Mouse (Mus musculus) hindbrain, embryonic 13.5 days (tissue): ENCODE measurements around the gene Gckr. TPM values are rescaled to one million over a fixed set of nuclear protein-coding genes. Genes with fewer than 3 reads are reported as not detected.
"Not testable (repeated sequence)": the region's sequence is repeated elsewhere in the genome, so short reads cannot be mapped to it uniquely, and the experiment has no call there.

Source experiments
- ATAC-seq: fragments of 200-750 bp; cut with Nextera tagmentation; 2 replicates; pipeline ENCODE4 v1.8.0; 2017; ENCODE audit warnings: moderate TSS enrichment; ENCODE audit not compliant: low FRiP score
- H3K27ac ChIP-seq: fragments of 300-500 bp; sonication (generic); 2 replicates; pipeline ENCODE4 v1.5.1; 2015; ENCODE audit warnings: inconsistent platforms, mild to moderate bottlenecking, moderate library complexity
- H3K27me3 ChIP-seq: fragments of 300-500 bp; sonication (generic); 2 replicates; pipeline ENCODE4 v1.6.1; 2015; ENCODE audit warnings: mild to moderate bottlenecking, inconsistent platforms
- H3K36me3 ChIP-seq: fragments of 300-500 bp; sonication (generic); 2 replicates; pipeline ENCODE4 v1.6.1; 2015; ENCODE audit warnings: mild to moderate bottlenecking, inconsistent platforms
- H3K4me1 ChIP-seq: fragments of 300-500 bp; sonication (generic); replicated peaks from 2 replicates; pipeline ENCODE4 v1.6.1; 2015; ENCODE audit warnings: inconsistent platforms
- H3K4me2 ChIP-seq: fragments of 300-500 bp; sonication (generic); 2 replicates; pipeline ENCODE4 v1.6.1; 2015; ENCODE audit warnings: inconsistent platforms, mild to moderate bottlenecking, moderate library complexity
- H3K4me3 ChIP-seq: fragments of 300-500 bp; sonication (generic); 2 replicates; pipeline ENCODE4 v1.5.1; 2015; ENCODE audit warnings: mild to moderate bottlenecking, inconsistent platforms
- H3K9ac ChIP-seq: fragments of 300-500 bp; sonication (generic); 2 replicates; pipeline ENCODE4 v1.6.1; 2015; ENCODE audit warnings: mild to moderate bottlenecking, inconsistent platforms
- H3K9me3 ChIP-seq: fragments of 300-500 bp; sonication (generic); 2 replicates; pipeline ENCODE4 v1.6.1; 2016; ENCODE audit warnings: inconsistent platforms
- WGBS: fragments of 180-500 bp; shearing (Covaris S2); methylation state at CpG from one replicate; pipeline ENCODE4 v1.1.7; 2015; 5-methylcytosine and 5-hydroxymethylcytosine counted together
- polyA plus RNA-seq: library from polyadenylated mRNA; unstranded; fragments of >200 nt; fragmentation: Nextera tagmentation; extraction: Ambion mirVana; gene quantifications from 2 replicates; pipeline ENCODE4 v1.2.1, GENCODE M21; 2015

Gckr gene
- polyA plus RNA-seq, 1 experiment from 2014 or later, result 0.17 TPM

DNA sequence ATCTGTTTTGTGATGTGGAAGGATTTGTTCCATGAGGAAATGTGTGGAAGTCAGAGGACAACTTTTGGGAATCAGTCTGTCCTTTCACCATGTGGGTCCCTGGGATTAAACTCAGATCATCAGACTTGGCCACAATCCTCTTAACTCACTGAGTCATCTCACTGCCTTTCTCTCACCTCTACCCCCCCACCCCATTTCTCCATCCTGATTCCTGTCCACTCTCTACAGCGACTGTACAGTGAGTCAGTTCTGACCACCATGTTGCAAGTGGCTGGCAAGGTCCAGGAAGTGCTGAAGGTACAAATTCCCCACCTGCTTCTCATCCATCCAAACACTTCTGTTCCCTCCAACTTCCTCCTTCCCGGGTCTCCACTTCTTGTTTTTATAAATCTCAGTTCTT, 1.2 kb downstream of the Gckr start:
- H3K27me3 ChIP-seq, result peaks cover 8% of the 10 kb centered on the region
- peaks cover 5% of the 10 kb centered on the region for H3K36me3 ChIP-seq
- H3K9me3 ChIP-seq, result no peaks in the 10 kb centered on the region
- H3K27ac ChIP-seq, result no peak overlapping the region
- peaks cover 18% of the 10 kb centered on the region for H3K4me1 ChIP-seq
- no peak overlapping the region for H3K4me3 ChIP-seq
- H3K9ac ChIP-seq, result no peak overlapping the region
- ATAC-seq, result no peak
- 63% methylated on average over 2 of the region's 2 CpGs for WGBS
- no peak overlapping the region for H3K4me2 ChIP-seq

DNA sequence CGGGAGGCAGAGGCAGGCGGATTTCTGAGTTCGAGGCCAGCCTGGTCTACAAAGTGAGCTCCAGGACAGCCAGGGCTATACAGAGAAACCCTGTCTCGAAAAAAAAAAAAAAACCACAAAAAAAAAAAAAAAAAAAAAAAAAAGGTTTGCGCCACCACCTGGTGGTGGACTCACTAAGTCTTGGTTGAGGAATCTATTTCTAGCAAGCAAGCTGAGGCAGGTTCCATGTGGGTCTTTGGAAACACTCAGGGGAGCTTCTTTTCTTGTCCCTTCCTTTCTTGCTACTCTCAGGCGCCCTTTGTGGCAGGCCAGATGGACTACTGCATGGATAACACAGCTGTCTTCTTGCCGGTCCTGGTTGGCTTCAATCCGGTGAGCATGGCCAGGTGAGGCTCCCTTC, 4.6 kb downstream of the Gckr start:
- Histone ChIP-seq H3K4me2 (no peak overlapping the region), H3K36me3 (no peaks in the 10 kb centered on the region), H3K27ac (no peak overlapping the region), H3K27me3 (peaks cover 8% of the 10 kb centered on the region), H3K9ac (no peak overlapping the region), H3K9me3 (no peaks in the 10 kb centered on the region), H3K4me1 (no peaks in the 10 kb centered on the region), H3K4me3 (no peak overlapping the region)
- 87% methylated on average over 8 of the region's 8 CpGs for WGBS
- no peak for ATAC-seq

- Histone ChIP-seq H3K4me2 (no peak overlapping the region), H3K9ac (no peak overlapping the region), H3K27me3 (peaks cover 4% of the 10 kb centered on the region), H3K9me3 (no peaks in the 10 kb centered on the region), H3K4me1 (no peaks in the 10 kb centered on the region), H3K4me3 (no peak overlapping the region), H3K27ac (no peak overlapping the region), H3K36me3 (no peaks in the 10 kb centered on the region)
- WGBS, result 94% methylated on average over 6 of the region's 6 CpGs
- no peak for ATAC-seq
Observed at GRCm38 (mm10) chr5:31303093-31303492, 5.8 kb downstream of the Gckr start.

GRCm38 (mm10) chr5:31312806-31313205, 15.6 kb downstream of the Gckr start:
- ATAC-seq, result no peak
- H3K4me1 ChIP-seq, result no peaks in the 10 kb centered on the region
- H3K27me3 ChIP-seq, result no peaks in the 10 kb centered on the region
- H3K9me3 ChIP-seq, result no peaks in the 10 kb centered on the region
- no peak overlapping the region for H3K27ac ChIP-seq
- no peaks in the 10 kb centered on the region for H3K36me3 ChIP-seq
- no peak overlapping the region for H3K4me2 ChIP-seq
- no peak overlapping the region for H3K4me3 ChIP-seq
- H3K9ac ChIP-seq, result no peak overlapping the region
- 90% methylated on average over 8 of the region's 8 CpGs for WGBS

GRCm38 (mm10) chr5:31322776-31323175, 25.5 kb downstream of the Gckr start:
- no peak overlapping the region for H3K4me2 ChIP-seq
- no peaks in the 10 kb centered on the region for H3K4me1 ChIP-seq
- H3K4me3 ChIP-seq, result no peak overlapping the region
- H3K27me3 ChIP-seq, result no peaks in the 10 kb centered on the region
- H3K36me3 ChIP-seq, result no peaks in the 10 kb centered on the region
- no peak for ATAC-seq
- H3K9me3 ChIP-seq, result no peaks in the 10 kb centered on the region
- WGBS, result 83% methylated on average over 3 of the region's 3 CpGs
- H3K9ac ChIP-seq, result no peak overlapping the region
- no peak overlapping the region for H3K27ac ChIP-seq

- H3K27ac ChIP-seq, result no peak overlapping the region
- no peaks in the 10 kb centered on the region for H3K4me1 ChIP-seq
- no peak overlapping the region for H3K4me2 ChIP-seq
- H3K36me3 ChIP-seq, result no peaks in the 10 kb centered on the region
- H3K4me3 ChIP-seq, result no peak overlapping the region
- no peaks in the 10 kb centered on the region for H3K9me3 ChIP-seq
- H3K9ac ChIP-seq, result no peak overlapping the region
- H3K27me3 ChIP-seq, result no peaks in the 10 kb centered on the region
- ATAC-seq, result no peak
- 68% methylated on average over 3 of the region's 3 CpGs for WGBS
Observed at GRCm38 (mm10) chr5:31324085-31324484, 26.8 kb downstream of the Gckr start.

- H3K27ac ChIP-seq, result no peak overlapping the region
- H3K4me2 ChIP-seq, result no peak overlapping the region
- WGBS, result 20% methylated on average over 5 of the region's 5 CpGs
- no peak for ATAC-seq
- H3K4me3 ChIP-seq, result no peak overlapping the region
- H3K9me3 ChIP-seq, result no peaks in the 10 kb centered on the region
- no peaks in the 10 kb centered on the region for H3K36me3 ChIP-seq
- no peaks in the 10 kb centered on the region for H3K4me1 ChIP-seq
- H3K27me3 ChIP-seq, result no peaks in the 10 kb centered on the region
- H3K9ac ChIP-seq, result no peak overlapping the region
Observed at GRCm38 (mm10) chr5:31326850-31327249, 29.6 kb downstream of the Gckr start.

DNA sequence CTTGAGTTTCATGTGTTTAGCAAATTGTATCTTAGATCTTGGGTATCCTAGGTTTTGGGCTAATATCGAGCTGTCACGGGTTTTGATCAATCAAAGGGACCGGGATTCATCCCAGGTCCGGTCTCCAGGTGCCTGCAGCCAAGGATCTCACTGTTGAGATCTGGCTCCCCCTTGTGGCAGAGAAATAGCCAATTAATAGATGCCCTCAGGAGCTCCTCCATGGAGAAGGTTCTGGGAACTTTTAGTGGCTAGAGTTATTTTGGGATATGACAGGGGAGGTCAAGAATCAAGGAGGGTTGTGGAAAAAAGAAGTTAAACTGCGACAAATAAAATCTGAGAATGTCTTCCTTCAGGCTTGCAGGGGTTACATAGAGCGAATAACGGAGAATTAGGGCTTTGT, 31.0 kb downstream of the Gckr start:
- no peak overlapping the region for H3K27ac ChIP-seq
- no peak for ATAC-seq
- no peaks in the 10 kb centered on the region for H3K4me1 ChIP-seq
- no peak overlapping the region for H3K4me3 ChIP-seq
- no peak overlapping the region for H3K9ac ChIP-seq
- no peaks in the 10 kb centered on the region for H3K9me3 ChIP-seq
- no peaks in the 10 kb centered on the region for H3K27me3 ChIP-seq
- no peaks in the 10 kb centered on the region for H3K36me3 ChIP-seq
- WGBS, result 39% methylated on average over 7 of the region's 7 CpGs
- H3K4me2 ChIP-seq, result no peak overlapping the region

DNA sequence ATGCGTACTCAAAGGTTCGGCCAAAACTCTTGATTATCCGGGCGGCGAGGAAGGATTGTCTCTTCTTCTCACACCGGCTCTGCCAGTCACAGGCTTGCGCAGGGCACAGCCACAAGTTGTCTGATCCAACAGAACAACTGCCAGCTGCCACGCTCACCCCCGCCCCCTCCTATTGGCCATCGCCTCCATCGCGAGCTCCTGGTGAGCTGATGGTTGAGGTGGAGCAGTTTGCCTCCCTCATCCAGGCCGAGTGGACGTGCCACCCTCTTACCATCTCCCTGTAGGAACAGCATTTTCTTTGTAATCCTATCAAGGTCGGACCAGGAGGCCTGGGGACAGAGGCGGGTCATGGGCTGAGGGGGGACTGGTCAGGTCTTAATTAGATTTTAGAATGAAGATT, 60.3 kb downstream of the Gckr start:
- ATAC-seq, result not testable (repeated sequence)

DNA sequence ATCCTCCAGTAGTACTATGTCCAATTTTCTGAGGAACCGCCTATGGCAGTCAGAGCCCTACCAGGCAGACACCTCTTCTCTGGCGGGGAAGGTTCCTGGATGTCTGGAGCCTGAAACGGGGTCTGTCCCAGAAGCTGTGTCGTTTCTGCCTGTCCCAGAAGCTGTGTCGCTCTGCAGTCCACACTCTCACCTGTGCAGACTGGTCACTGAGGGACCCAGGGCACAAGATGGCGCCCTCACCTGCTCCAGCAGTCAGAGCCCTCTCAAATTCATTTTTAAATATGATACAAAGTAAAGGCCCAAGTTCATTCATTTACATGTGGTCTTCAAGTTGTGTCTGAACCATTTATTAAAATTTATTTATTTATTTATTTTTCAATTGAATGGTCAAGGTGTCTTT, 63.7 kb downstream of the Gckr start:
- Histone ChIP-seq H3K36me3 (no peaks in the 10 kb centered on the region), H3K9me3 (no peaks in the 10 kb centered on the region), H3K27me3 (no peaks in the 10 kb centered on the region), H3K27ac (no peak overlapping the region), H3K4me2 (no peak overlapping the region), H3K4me3 (no peak overlapping the region), H3K9ac (no peak overlapping the region), H3K4me1 (no peaks in the 10 kb centered on the region)
- 77% methylated on average over 6 of the region's 6 CpGs for WGBS
- ATAC-seq, result no peak

More for the DNA sequence above, 60.3 kb downstream of the Gckr start:
- 79% methylated on average over 16 of the region's 16 CpGs for WGBS
- H3K4me2 ChIP-seq, H3K27ac ChIP-seq, H3K27me3 ChIP-seq, H3K9me3 ChIP-seq, H3K4me3 ChIP-seq, H3K9ac ChIP-seq, H3K4me1 ChIP-seq, H3K36me3 ChIP-seq: not testable (repeated sequence)

Other genes starting within 250 kb of the Gckr start
- 165 and 184 TPM in 2 replicates for gene Atraid, start 249.1 kb upstream of the Gckr start, polyA plus RNA-seq
- 18.1 and 20.3 TPM in 2 replicates for gene Slc5a6, start 248.5 kb upstream of the Gckr start, polyA plus RNA-seq
- 13.7 and 14.7 TPM in 2 replicates for gene Cad, start 242.7 kb upstream of the Gckr start, polyA plus RNA-seq
- not detected in 2 replicates for gene Dnajc5g, start 191.2 kb upstream of the Gckr start, polyA plus RNA-seq
- 30.5 and 35.0 TPM in 2 replicates for gene Slc30a3, start 189.2 kb upstream of the Gckr start, polyA plus RNA-seq
- gene Trim54, start 180.7 kb upstream of the Gckr start, polyA plus RNA-seq, result 0.16 TPM in 1 of 2 replicates, not detected in the other
- not detected in 2 replicates for gene Ucn, start 158.6 kb upstream of the Gckr start, polyA plus RNA-seq
- gene Mpv17, start 143.2 kb upstream of the Gckr start, polyA plus RNA-seq, result 54.2 and 58.2 TPM in 2 replicates
- 0.78 and 1.8 TPM in 2 replicates for gene Gm29609, start 117.5 kb upstream of the Gckr start, polyA plus RNA-seq
- gene Gtf3c2, start 117.3 kb upstream of the Gckr start, polyA plus RNA-seq, result 67.5 and 72.2 TPM in 2 replicates
- 126 TPM in 2 replicates for gene Snx17, start 104.2 kb upstream of the Gckr start, polyA plus RNA-seq
- gene Eif2b4, start 104.0 kb upstream of the Gckr start, polyA plus RNA-seq, result 77.0 and 77.9 TPM in 2 replicates
- 13.8 and 15.7 TPM in 2 replicates for gene Zfp513, start 95.1 kb upstream of the Gckr start, polyA plus RNA-seq
- gene Ppm1g, start 76.8 kb upstream of the Gckr start, polyA plus RNA-seq, result 168 and 173 TPM in 2 replicates
- 150 and 161 TPM in 2 replicates for gene Nrbp1, start 56.6 kb upstream of the Gckr start, polyA plus RNA-seq
- gene Gm9970, start 56.2 kb upstream of the Gckr start, polyA plus RNA-seq, result 0.65 TPM in 1 of 2 replicates, not detected in the other
- gene Krtcap3, start 45.8 kb upstream of the Gckr start, polyA plus RNA-seq, result 2.7 and 3.2 TPM in 2 replicates
- gene Ift172, start 6.3 kb upstream of the Gckr start, polyA plus RNA-seq, result 33.3 and 34.6 TPM in 2 replicates
- 67.4 and 79.7 TPM in 2 replicates for gene Fndc4, start 1.4 kb upstream of the Gckr start, polyA plus RNA-seq
- gene Zfp512, start 155.0 kb downstream of the Gckr start, polyA plus RNA-seq, result 111 and 126 TPM in 2 replicates
- 0.25 TPM in 1 of 2 replicates, not detected in the other for gene 4930548H24Rik, start 188.3 kb downstream of the Gckr start, polyA plus RNA-seq
- 74.0 and 83.8 TPM in 2 replicates for gene Gpn1, start 197.3 kb downstream of the Gckr start, polyA plus RNA-seq
- 35.6 and 42.4 TPM in 2 replicates for gene Slc4a1ap, start 229.6 kb downstream of the Gckr start, polyA plus RNA-seq
- 26.3 and 28.8 TPM in 2 replicates for gene Supt7l, start 230.4 kb downstream of the Gckr start, polyA plus RNA-seq